Mouse (Mus musculus) limb, embryonic 15.5 days (tissue): ENCODE measurements around the gene Gm9936. TPM values are rescaled to one million over a fixed set of nuclear protein-coding genes. Genes with fewer than 3 reads are reported as not detected.
"Not testable (repeated sequence)": the region's sequence is repeated elsewhere in the genome, so short reads cannot be mapped to it uniquely, and the experiment has no call there.

Source experiments
- ATAC-seq: fragments of 200-750 bp; cut with Nextera tagmentation; 2 replicates; pipeline ENCODE4 v1.8.0; 2017; ENCODE audit warnings: low read depth, moderate TSS enrichment; ENCODE audit not compliant: insufficient number of reproducible peaks, low FRiP score, low TSS enrichment
- H3K27ac ChIP-seq: fragments of 300-500 bp; sonication (generic); 2 replicates; pipeline ENCODE4 v1.5.1; 2015; ENCODE audit warnings: moderate library complexity, mild to moderate bottlenecking, inconsistent platforms
- H3K27me3 ChIP-seq: fragments of 300-500 bp; sonication (generic); 2 replicates; pipeline ENCODE4 v1.6.1; 2015; ENCODE audit warnings: inconsistent platforms
- H3K36me3 ChIP-seq: fragments of 300-500 bp; sonication (generic); 2 replicates; pipeline ENCODE4 v1.6.1; 2015; ENCODE audit warnings: inconsistent platforms
- H3K4me1 ChIP-seq: fragments of 300-500 bp; sonication (generic); 2 replicates; pipeline ENCODE4 v1.6.1; 2015; ENCODE audit warnings: inconsistent platforms
- H3K4me2 ChIP-seq: fragments of 300-500 bp; sonication (generic); 2 replicates; pipeline ENCODE4 v1.6.1; 2015; ENCODE audit warnings: mild to moderate bottlenecking, inconsistent platforms
- H3K4me3 ChIP-seq: fragments of 300-500 bp; sonication (generic); 2 replicates; pipeline ENCODE4 v1.5.1; 2015; ENCODE audit warnings: mild to moderate bottlenecking, inconsistent platforms
- H3K9ac ChIP-seq: fragments of 300-500 bp; sonication (generic); 2 replicates; pipeline ENCODE4 v1.6.1; 2015; ENCODE audit warnings: inconsistent platforms
- H3K9me3 ChIP-seq: fragments of 300-500 bp; sonication (generic); 2 replicates; pipeline ENCODE4 v1.6.1; 2016; ENCODE audit warnings: inconsistent platforms
- WGBS: fragments of 180-500 bp; shearing (Covaris S2); methylation state at CpG from one replicate; pipeline ENCODE4 v1.1.7; 2015; 5-methylcytosine and 5-hydroxymethylcytosine counted together
- polyA plus RNA-seq: library from polyadenylated mRNA; unstranded; fragments of >200 nt; fragmentation: Nextera tagmentation; extraction: Ambion mirVana; gene quantifications from 2 replicates; pipeline ENCODE4 v1.2.1, GENCODE M21; 2015

The Gm9936 gene
- polyA plus RNA-seq, 1 experiment from 2014 or later = 0.05 TPM

- Histone ChIP-seq H3K4me1 (peaks cover 13% of the 10 kb centered on the region; the same call in 1 of the 2 replicates), H3K9me3 (no peaks in the 10 kb centered on the region), H3K27ac (no peak overlapping the region), H3K4me2 (no peak overlapping the region), H3K36me3 (no peaks in the 10 kb centered on the region), H3K9ac (no peak overlapping the region), H3K27me3 (no peaks in the 10 kb centered on the region), H3K4me3 (no peak overlapping the region)
- ATAC-seq = no peak
- WGBS = 54% methylated on average over 6 of the region's 6 CpGs
These were observed 17.8 kb upstream of the Gm9936 start for GRCm38 (mm10) chr5:114876331-114876730.

GRCm38 (mm10) chr5:114875858-114876257 is 17.4 kb upstream of the Gm9936 start:
- no peak overlapping the region for H3K27ac ChIP-seq
- no peak for ATAC-seq
- no peaks in the 10 kb centered on the region for H3K36me3 ChIP-seq
- no peak overlapping the region for H3K4me2 ChIP-seq
- H3K9me3 ChIP-seq = no peaks in the 10 kb centered on the region
- H3K4me1 ChIP-seq = peaks cover 13% of the 10 kb centered on the region; the same call in 1 of the 2 replicates
- H3K27me3 ChIP-seq = no peaks in the 10 kb centered on the region
- 57% methylated on average over 6 of the region's 6 CpGs for WGBS
- no peak overlapping the region for H3K9ac ChIP-seq
- H3K4me3 ChIP-seq = no peak overlapping the region

GRCm38 (mm10) chr5:114865279-114865678 is 6.8 kb upstream of the Gm9936 start:
- Histone ChIP-seq H3K27me3 (0 out of 2 replicates have a peak, but pooled peaks cover 1% of the 10 kb centered on the region), H3K4me3 (no peak overlapping the region), H3K27ac (no peak overlapping the region), H3K9me3 (peaks cover 9% of the 10 kb centered on the region; the same call in 1 of the 2 replicates), H3K4me2 (no peak overlapping the region), H3K36me3 (no peaks in the 10 kb centered on the region), H3K4me1 (no peaks in the 10 kb centered on the region), H3K9ac (no peak overlapping the region)
- 86% methylated on average over 12 of the region's 12 CpGs for WGBS
- no peak for ATAC-seq

GRCm38 (mm10) chr5:114864813-114865212 is 6.3 kb upstream of the Gm9936 start:
- WGBS = 79% methylated on average over 7 of the region's 7 CpGs
- H3K4me1 ChIP-seq = no peaks in the 10 kb centered on the region
- no peak overlapping the region for H3K4me2 ChIP-seq
- no peak for ATAC-seq
- H3K4me3 ChIP-seq = no peak overlapping the region
- no peaks in the 10 kb centered on the region for H3K27me3 ChIP-seq
- H3K9me3 ChIP-seq = peaks cover 9% of the 10 kb centered on the region; the same call in 1 of the 2 replicates
- no peak overlapping the region for H3K27ac ChIP-seq
- no peak overlapping the region for H3K9ac ChIP-seq
- no peaks in the 10 kb centered on the region for H3K36me3 ChIP-seq

GRCm38 (mm10) chr5:114861730-114862129 is 3.2 kb upstream of the Gm9936 start:
- Histone ChIP-seq H3K4me1 (peaks cover 4% of the 10 kb centered on the region; the same call in 1 of the 2 replicates), H3K27ac (no peak overlapping the region), H3K9me3 (no peaks in the 10 kb centered on the region), H3K4me2 (no peak overlapping the region), H3K4me3 (no peak overlapping the region), H3K9ac (no peak overlapping the region), H3K36me3 (no peaks in the 10 kb centered on the region), H3K27me3 (0 out of 2 replicates have a peak, but pooled peaks cover 5% of the 10 kb centered on the region)
- ATAC-seq = no peak
- WGBS = 66% methylated on average over 6 of the region's 6 CpGs

- no peak overlapping the region for H3K27ac ChIP-seq
- H3K9ac ChIP-seq = peak overlapping the region; percentile 18; the same call in 1 of the 2 replicates
- H3K4me1 ChIP-seq = peaks cover 4% of the 10 kb centered on the region; the same call in 1 of the 2 replicates
- no peaks in the 10 kb centered on the region for H3K9me3 ChIP-seq
- 0 out of 2 replicates have a peak, but pooled peaks cover 7% of the 10 kb centered on the region for H3K27me3 ChIP-seq
- WGBS = 5% methylated on average over 18 of the region's 18 CpGs
- ATAC-seq = no peak
- no peaks in the 10 kb centered on the region for H3K36me3 ChIP-seq
- peak overlapping the region; percentile 32 for H3K4me3 ChIP-seq
- H3K4me2 ChIP-seq = peak overlapping the region; percentile 57
These were observed 771 bp upstream of the Gm9936 start for GRCm38 (mm10) chr5:114859253-114859652.

GRCm38 (mm10) chr5:114853364-114853763 is 5.1 kb downstream of the Gm9936 start, which contains the start of gene 4930519G04Rik:
TSS of gene 4930519G04Rik (plus strand) at chr5:114853664.
- WGBS = 61% methylated on average over 4 of the region's 5 CpGs
- H3K4me1 ChIP-seq = not testable (repeated sequence)

GRCm38 (mm10) chr5:114851565-114852236 is 6.8 kb downstream of the Gm9936 start:
- no peaks in the 10 kb centered on the region for H3K9me3 ChIP-seq
- H3K4me2 ChIP-seq = no peak overlapping the region
- H3K4me1 ChIP-seq = no peaks in the 10 kb centered on the region
- 0 out of 2 replicates have a peak, but pooled peaks cover 2% of the 10 kb centered on the region for H3K27me3 ChIP-seq
- H3K9ac ChIP-seq = no peak overlapping the region
- no peaks in the 10 kb centered on the region for H3K36me3 ChIP-seq
- no peak overlapping the region for H3K27ac ChIP-seq
- no peak for ATAC-seq
- no peak overlapping the region for H3K4me3 ChIP-seq
- 83% methylated on average over 20 of the region's 20 CpGs for WGBS

More at GRCm38 (mm10) chr5:114853364-114853763, 5.1 kb downstream of the Gm9936 start, which contains the start of gene 4930519G04Rik:
- ATAC-seq, H3K36me3 ChIP-seq, H3K27me3 ChIP-seq, H3K4me3 ChIP-seq, H3K9ac ChIP-seq, H3K9me3 ChIP-seq, H3K4me2 ChIP-seq, H3K27ac ChIP-seq: not testable (repeated sequence)

- not testable (repeated sequence) for H3K9me3 ChIP-seq, H3K4me2 ChIP-seq, H3K27ac ChIP-seq, H3K36me3 ChIP-seq, H3K27me3 ChIP-seq, H3K4me3 ChIP-seq, ATAC-seq, H3K9ac ChIP-seq
- peaks cover 14% of the 10 kb centered on the region for H3K4me1 ChIP-seq
- 60% methylated on average over 2 of the region's 2 CpGs for WGBS
These were observed 14.1 kb downstream of the Gm9936 start for GRCm38 (mm10) chr5:114844371-114844770.

GRCm38 (mm10) chr5:114842674-114843073 is 15.8 kb downstream of the Gm9936 start:
- no peak for ATAC-seq
- no peak overlapping the region for H3K27ac ChIP-seq
- H3K4me2 ChIP-seq = no peak overlapping the region
- H3K9ac ChIP-seq = no peak overlapping the region
- peaks cover 14% of the 10 kb centered on the region for H3K4me1 ChIP-seq
- H3K36me3 ChIP-seq = no peaks in the 10 kb centered on the region
- no peak overlapping the region for H3K4me3 ChIP-seq
- no peaks in the 10 kb centered on the region for H3K9me3 ChIP-seq
- WGBS = 67% methylated on average over 4 of the region's 5 CpGs
- no peaks in the 10 kb centered on the region for H3K27me3 ChIP-seq

- H3K36me3 ChIP-seq, H3K4me3 ChIP-seq, H3K9me3 ChIP-seq, H3K4me2 ChIP-seq, ATAC-seq, H3K27ac ChIP-seq, H3K9ac ChIP-seq, H3K27me3 ChIP-seq: not testable (repeated sequence)
- peaks cover 14% of the 10 kb centered on the region for H3K4me1 ChIP-seq
- WGBS = 35% methylated on average over 3 of the region's 3 CpGs
These were observed 16.3 kb downstream of the Gm9936 start for GRCm38 (mm10) chr5:114842155-114842554.

- not testable (repeated sequence) for H3K27me3 ChIP-seq, H3K27ac ChIP-seq, ATAC-seq, H3K36me3 ChIP-seq, H3K4me2 ChIP-seq, H3K9me3 ChIP-seq, H3K4me3 ChIP-seq, H3K9ac ChIP-seq
- 49% methylated on average over 5 of the region's 5 CpGs for WGBS
- peaks cover 14% of the 10 kb centered on the region for H3K4me1 ChIP-seq
These were observed 18.0 kb downstream of the Gm9936 start for GRCm38 (mm10) chr5:114840481-114840880.
